Mouse (Mus musculus) neural tube, embryonic 11.5 days (tissue): ENCODE data around the gene Trpt1. TPM values are rescaled to one million over a fixed set of nuclear protein-coding genes. Genes with fewer than 3 reads are reported as not detected.

Experiments
- ATAC-seq: fragments of 200-750 bp; cut with Nextera tagmentation; 2 replicates; pipeline ENCODE4 v1.8.0; 2017; ENCODE audit warnings: moderate number of reproducible peaks, mild to moderate bottlenecking, moderate TSS enrichment, moderate library complexity; ENCODE audit not compliant: insufficient read depth, low FRiP score, low TSS enrichment
- DNase-seq: peaks from one replicate; pipeline ENCODE4 v3.0.0-alpha.2; 2015; ENCODE audit warnings: low spot score
- H3K27ac ChIP-seq: fragments of 300-500 bp; sonication (generic); 2 replicates; pipeline ENCODE4 v1.5.1; 2014; ENCODE audit warnings: low read depth, mild to moderate bottlenecking, low read length
- H3K27me3 ChIP-seq: fragments of 300-500 bp; sonication (generic); 2 replicates; pipeline ENCODE4 v1.6.1; 2014; ENCODE audit warnings: mild to moderate bottlenecking, low read length, mixed read lengths; ENCODE audit not compliant: control insufficient read depth, insufficient read depth
- H3K36me3 ChIP-seq: fragments of 300-500 bp; sonication (generic); 2 replicates; pipeline ENCODE4 v1.6.1; 2014; ENCODE audit warnings: mild to moderate bottlenecking, low read length, moderate library complexity, mixed read lengths; ENCODE audit not compliant: control insufficient read depth, insufficient read depth
- H3K4me1 ChIP-seq: fragments of 300-500 bp; sonication (generic); 2 replicates; pipeline ENCODE4 v1.6.1; 2014; ENCODE audit warnings: low read length, mixed read lengths; ENCODE audit not compliant: control insufficient read depth, insufficient read depth
- H3K4me2 ChIP-seq: fragments of 300-500 bp; sonication (generic); 2 replicates; pipeline ENCODE4 v1.6.1; 2014; ENCODE audit warnings: low read depth, mild to moderate bottlenecking, moderate library complexity
- H3K4me3 ChIP-seq: fragments of 300-500 bp; sonication (generic); 2 replicates; pipeline ENCODE4 v1.5.1; 2014; ENCODE audit warnings: low read depth, low read length
- H3K9ac ChIP-seq: fragments of 300-500 bp; sonication (generic); 2 replicates; pipeline ENCODE4 v1.6.1; 2014; ENCODE audit warnings: mild to moderate bottlenecking, low read length
- H3K9me3 ChIP-seq: fragments of 300-500 bp; sonication (generic); 2 replicates; pipeline ENCODE4 v1.6.1; 2016; ENCODE audit warnings: low read length; ENCODE audit not compliant: control insufficient read depth
- WGBS: fragments of 180-500 bp; shearing (Covaris S2); extraction: QIAGEN DNeasy Blood & Tissue Kit; methylation state at CpG from one replicate; pipeline ENCODE4 v1.1.7; 2014; 5-methylcytosine and 5-hydroxymethylcytosine counted together
- polyA plus RNA-seq: library from polyadenylated mRNA; unstranded; fragments of >200 nt; fragmentation: Nextera tagmentation; extraction: Ambion mirVana; gene quantifications from 2 replicates; pipeline ENCODE4 v1.2.1, GENCODE M21; 2014

Trpt1 gene
- polyA plus RNA-seq, 1 experiment from 2014 or later: 9.7 TPM

GRCm38 (mm10) chr19:6979001-6979479 lies 16.9 kb upstream of the Trpt1 start:
- H3K4me2 ChIP-seq: peak overlapping the region; percentile 69
- peaks cover 10% of the 10 kb centered on the region for H3K36me3 ChIP-seq
- peak overlapping the region; percentile 39 for H3K27ac ChIP-seq
- H3K4me1 ChIP-seq: peaks cover 21% of the 10 kb centered on the region
- peak overlapping the region; percentile 51 for H3K9ac ChIP-seq
- ATAC-seq (no peak), DNase-seq (peak; percentile 40)
- whole genome bisulfite sequencing: 11% methylated on average over 11 of the region's 11 CpGs
- no peaks in the 10 kb centered on the region for H3K27me3 ChIP-seq
- H3K4me3 ChIP-seq: peak overlapping the region; percentile 67
- H3K9me3 ChIP-seq: no peaks in the 10 kb centered on the region

- H3K27me3 ChIP-seq: no peaks in the 10 kb centered on the region
- WGBS: under 1% methylated on average over 59 of the region's 59 CpGs
- H3K36me3 ChIP-seq: peaks cover 10% of the 10 kb centered on the region
- H3K27ac ChIP-seq: peak overlapping the region; percentile 88
- H3K9ac ChIP-seq: peak overlapping the region; percentile 86
- H3K4me2 ChIP-seq: peak overlapping the region; percentile 69
- peak; percentile 87 for ATAC-seq
- peak; percentile 99 for DNase-seq
- H3K4me3 ChIP-seq: peak overlapping the region; percentile 67
- H3K4me1 ChIP-seq: peaks cover 20% of the 10 kb centered on the region
- H3K9me3 ChIP-seq: no peaks in the 10 kb centered on the region
Observed at GRCm38 (mm10) chr19:6979486-6980380, 16.2 kb upstream of the Trpt1 start.

GRCm38 (mm10) chr19:6980381-6981093 lies 15.4 kb upstream of the Trpt1 start, which contains the start of gene Fkbp2:
TSS of gene Fkbp2 (minus strand) at chr19:6980501.
- Histone ChIP-seq H3K27ac (peak within 1 kb of the TSS; percentile 88), H3K27me3 (no peaks in the 10 kb centered on the region), H3K4me2 (peak within 1 kb of the TSS; percentile 69), H3K4me1 (peaks cover 20% of the 10 kb centered on the region), H3K4me3 (peak within 1 kb of the TSS; percentile 67), H3K9ac (peak within 1 kb of the TSS; percentile 86), H3K36me3 (peaks cover 13% of the 10 kb centered on the region), H3K9me3 (no peaks in the 10 kb centered on the region)
- ATAC-seq (peak; percentile 86), DNase-seq (peak; percentile 98)
- WGBS: 3% methylated on average over 38 of the region's 38 CpGs

GRCm38 (mm10) chr19:6981465-6981864 lies 14.5 kb upstream of the Trpt1 start:
- Histone ChIP-seq H3K4me3 (no peak overlapping the region; the same call in 1 of the 2 replicates), H3K4me1 (peaks cover 22% of the 10 kb centered on the region), H3K4me2 (no peak overlapping the region), H3K9me3 (no peaks in the 10 kb centered on the region), H3K27ac (no peak overlapping the region), H3K27me3 (no peaks in the 10 kb centered on the region), H3K9ac (no peak overlapping the region), H3K36me3 (peaks cover 13% of the 10 kb centered on the region)
- DNase-seq: no peak
- WGBS: 95% methylated on average over 4 of the region's 4 CpGs
- ATAC-seq: no peak

- no peaks in the 10 kb centered on the region for H3K9me3 ChIP-seq
- WGBS: 59% methylated on average over 5 of the region's 5 CpGs
- no peak overlapping the region for H3K4me3 ChIP-seq
- ATAC-seq (no peak), DNase-seq (no peak)
- peaks cover 7% of the 10 kb centered on the region for H3K4me1 ChIP-seq
- no peak overlapping the region for H3K27ac ChIP-seq
- no peak overlapping the region for H3K4me2 ChIP-seq
- H3K9ac ChIP-seq: no peak overlapping the region
- H3K36me3 ChIP-seq: peaks cover 3% of the 10 kb centered on the region; the same call in 1 of the 2 replicates
- H3K27me3 ChIP-seq: no peaks in the 10 kb centered on the region
Observed at GRCm38 (mm10) chr19:6983621-6984020, 12.3 kb upstream of the Trpt1 start.

GRCm38 (mm10) chr19:6985300-6985699 lies 10.6 kb upstream of the Trpt1 start:
- peaks cover 7% of the 10 kb centered on the region for H3K4me1 ChIP-seq
- DNase-seq: no peak
- H3K27me3 ChIP-seq: no peaks in the 10 kb centered on the region
- 84% methylated on average over 19 of the region's 19 CpGs for WGBS
- ATAC-seq: no peak
- H3K36me3 ChIP-seq: peaks cover 3% of the 10 kb centered on the region; the same call in 1 of the 2 replicates
- no peaks in the 10 kb centered on the region for H3K9me3 ChIP-seq
- H3K4me2 ChIP-seq: no peak overlapping the region
- no peak overlapping the region for H3K9ac ChIP-seq
- H3K4me3 ChIP-seq: no peak overlapping the region
- no peak overlapping the region for H3K27ac ChIP-seq

GRCm38 (mm10) chr19:6985951-6986708 lies 9.8 kb upstream of the Trpt1 start:
- WGBS: 83% methylated on average over 10 of the region's 10 CpGs
- Histone ChIP-seq H3K4me2 (peak overlapping the region; percentile 95), H3K9ac (no peak overlapping the region), H3K27ac (no peak overlapping the region), H3K4me3 (peak overlapping the region; percentile 91), H3K4me1 (peaks cover 7% of the 10 kb centered on the region), H3K9me3 (no peaks in the 10 kb centered on the region), H3K27me3 (no peaks in the 10 kb centered on the region), H3K36me3 (peaks cover 3% of the 10 kb centered on the region; the same call in 1 of the 2 replicates)
- ATAC-seq (no peak), DNase-seq (no peak)
